Mouse (Mus musculus): ENCODE data around the gene Pms2. TPM values are rescaled to one million over a fixed set of nuclear protein-coding genes. Genes with fewer than 3 reads are reported as not detected.

The Pms2 gene
- total and polyA plus RNA-seq, 3 experiments: 16.5 to 17.3 TPM; not detected in 1

DNA sequence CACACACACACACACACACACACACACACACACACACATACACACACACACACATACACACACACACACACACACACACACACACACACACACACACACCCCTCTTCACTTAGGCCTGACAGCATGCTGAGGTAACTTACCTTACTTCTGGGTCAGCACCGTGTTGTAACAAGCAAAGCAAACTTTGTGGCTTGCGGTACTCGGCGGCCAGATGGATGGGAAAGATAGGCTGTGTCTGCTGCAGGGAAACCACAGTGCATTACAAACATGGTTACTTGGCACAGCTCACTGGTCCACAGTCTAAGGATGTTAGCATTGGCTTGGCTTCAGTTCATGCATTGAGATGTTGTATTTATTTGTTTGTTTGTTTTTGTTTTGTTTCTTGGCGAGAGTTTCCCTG, 16.4 kb upstream of the Pms2 start:
- Histone ChIP-seq H3K79me2 (ENCODE audit: control insufficient read depth, insufficient read depth, low read length, poor library complexity) (no peaks in the 10 kb centered on the region), H3K4me3 (ENCODE audit: control insufficient read depth in 1 of 2, insufficient read depth in 1 of 2, low read depth in 2 of 2, low read length in 2 of 2) (no peak overlapping the region), H3K27me3 (ENCODE audit: control insufficient read depth in 1 of 2, insufficient read depth in 2 of 2, low read length in 2 of 2) (no peaks in the 10 kb centered on the region), H3K9me3 (replicated peaks; ENCODE audit: insufficient read depth, low read length) (no peaks in the 10 kb centered on the region), H3K4me1 (ENCODE audit: control insufficient read depth in 1 of 2, insufficient read depth in 2 of 2, low read length in 2 of 2) (peaks cover 2 to 13% of the 10 kb centered on the region in 2 experiments), H3K27ac (ENCODE audit: control insufficient read depth, low read depth, low read length) (no peak overlapping the region), H3K36me3 (ENCODE audit: control insufficient read depth in 1 of 2, insufficient read depth in 2 of 2, low read length in 2 of 2) (peaks cover 5 to 8% of the 10 kb centered on the region in 2 experiments), H3K9ac (ENCODE audit: control insufficient read depth, low read depth, low read length, poor library complexity, severe bottlenecking) (no peak overlapping the region)
- TF ChIP-seq ZC3H11A (IDR thresholded peaks at IDR 0.05; ENCODE audit: low read depth, low read length): no peak
- TF ChIP-seq CHD1 (IDR thresholded peaks at IDR 0.05; ENCODE audit: low read depth, low read length): no peak
- TF ChIP-seq RCOR1 (IDR thresholded peaks at IDR 0.05; ENCODE audit: low read depth, low read length): peak; percentile 90
- peak; percentile 87 for TF ChIP-seq GATA1 (IDR thresholded peaks at IDR 0.05; ENCODE audit: low read depth, low read length)
- peak; percentile 91 for TF ChIP-seq TCF12 (IDR thresholded peaks at IDR 0.05; ENCODE audit: low read depth, low read length)
- TF ChIP-seq MXI1 (IDR thresholded peaks at IDR 0.05; ENCODE audit: low read depth, low read length): peak; percentile 51; the same call in 1 of the 2 replicates
- peak; percentile 53; the same call in 1 of the 2 replicates for TF ChIP-seq BHLHE40 (IDR thresholded peaks at IDR 0.05; ENCODE audit: borderline replicate concordance, low read depth, low read length)
- peak; percentile 79 for TF ChIP-seq ETS1 (IDR thresholded peaks at IDR 0.05; ENCODE audit: low read depth, low read length)
- no peak for TF ChIP-seq MEF2A (IDR thresholded peaks at IDR 0.05; ENCODE audit: extremely low read depth, insufficient replicate concordance, low read depth, low read length, poor library complexity, severe bottlenecking)
- peak; percentile 82 for TF ChIP-seq EP300 (IDR thresholded peaks at IDR 0.05; ENCODE audit: low read depth in 1 of 2, low read length in 2 of 2)
- no peak; the same call in 1 of the 2 replicates for TF ChIP-seq POLR2AphosphoS5 (IDR thresholded peaks at IDR 0.05; ENCODE audit: borderline replicate concordance, low read depth, low read length)
- no peak for TF ChIP-seq CTCF (IDR thresholded peaks at IDR 0.05 in 2 of 3, conservative IDR thresholded peaks at IDR 0.05 in 1 of 3; ENCODE audit: control insufficient read depth in 1 of 3, insufficient read depth in 1 of 3, low read depth in 2 of 3, low read length in 3 of 3, poor library complexity in 1 of 3, severe bottlenecking in 1 of 3)
- no peak for TF ChIP-seq RAD21 (IDR thresholded peaks at IDR 0.05; ENCODE audit: low read depth, low read length)
- peak; percentile 92 for TF ChIP-seq TAL1 (IDR thresholded peaks at IDR 0.05; ENCODE audit: low read length)
- TF ChIP-seq HCFC1 (IDR thresholded peaks at IDR 0.05; ENCODE audit: low read depth, low read length): 0 out of 2 replicates have a peak, but pooled peaks have one; percentile 29
- TF ChIP-seq SIN3A (IDR thresholded peaks at IDR 0.05; ENCODE audit: low read length): peak; percentile 38
- DNase-seq (ENCODE audit: low read depth, low spot score): peak; percentile 91

DNA sequence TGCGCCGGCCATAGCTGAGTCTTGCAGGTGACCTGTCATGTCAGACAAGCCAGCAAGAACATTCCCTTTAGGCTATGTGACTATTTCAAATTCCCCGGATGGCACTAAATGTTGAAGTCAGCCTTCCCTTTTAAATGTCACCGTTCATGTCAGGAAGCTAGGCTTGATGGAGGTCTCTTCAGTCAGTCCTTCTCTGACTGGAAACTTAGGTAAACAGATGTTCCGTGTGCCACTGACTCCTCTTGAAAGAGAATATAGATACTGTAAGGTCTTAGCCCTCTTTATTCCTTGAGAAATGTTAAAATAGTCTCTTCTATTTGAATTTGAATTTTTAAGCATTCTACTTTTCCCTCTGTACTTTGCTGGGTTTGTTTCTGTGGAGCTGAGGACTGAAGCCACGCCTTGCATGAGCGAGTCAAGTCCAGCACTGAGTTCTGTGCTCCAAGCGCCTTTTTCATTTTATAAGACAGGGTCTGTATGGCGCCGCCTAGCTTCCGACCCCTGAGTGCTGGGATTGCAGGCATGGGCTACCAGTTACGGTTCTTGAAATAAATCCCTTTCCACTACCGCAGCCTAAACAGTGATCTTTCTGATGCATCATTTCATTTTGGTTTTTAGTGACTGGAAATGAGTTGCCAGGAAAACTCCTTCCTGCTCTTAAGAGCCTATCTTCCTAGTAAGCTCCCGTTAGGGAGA, 12.0 kb upstream of the Pms2 start, which contains the start of gene Ankrd61:
Ankrd61 (minus strand) TSS at position 51 of the 696 bp plus-strand sequence.
- TF ChIP-seq CTCF (IDR thresholded peaks at IDR 0.05 in 2 of 3, conservative IDR thresholded peaks at IDR 0.05 in 1 of 3; ENCODE audit: control insufficient read depth in 1 of 3, insufficient read depth in 1 of 3, low read depth in 2 of 3, low read length in 3 of 3, poor library complexity in 1 of 3, severe bottlenecking in 1 of 3) (0 out of 6 replicates have a peak, but pooled peaks of 1 of the 3 experiments have one; percentile 13), EP300 (IDR thresholded peaks at IDR 0.05; ENCODE audit: low read depth in 1 of 2, low read length in 2 of 2) (no peak)
- H3K9ac ChIP-seq (ENCODE audit: control insufficient read depth, low read depth, low read length, poor library complexity, severe bottlenecking): no peak within 1 kb of the TSS
- peaks cover 2 to 10% of the 10 kb centered on the region in 2 experiments for H3K4me1 ChIP-seq (ENCODE audit: control insufficient read depth in 1 of 2, insufficient read depth in 2 of 2, low read length in 2 of 2)
- H3K9me3 ChIP-seq (replicated peaks; ENCODE audit: insufficient read depth, low read length): no peaks in the 10 kb centered on the region
- H3K27me3 ChIP-seq (ENCODE audit: control insufficient read depth in 1 of 2, insufficient read depth in 2 of 2, low read length in 2 of 2): no peaks in the 10 kb centered on the region
- no peaks in the 10 kb centered on the region for H3K79me2 ChIP-seq (ENCODE audit: control insufficient read depth, insufficient read depth, low read length, poor library complexity)
- DNase-seq (ENCODE audit: low read depth, low spot score): no peak
- no peak within 1 kb of the TSS for H3K27ac ChIP-seq (ENCODE audit: control insufficient read depth, low read depth, low read length)
- H3K4me3 ChIP-seq (ENCODE audit: control insufficient read depth in 1 of 2, insufficient read depth in 1 of 2, low read depth in 2 of 2, low read length in 2 of 2): no peak within 1 kb of the TSS
- peaks cover 5 to 6% of the 10 kb centered on the region in 2 experiments for H3K36me3 ChIP-seq (ENCODE audit: control insufficient read depth in 1 of 2, insufficient read depth in 2 of 2, low read length in 2 of 2)
